Mouse (Mus musculus) liver, postnatal 0 days (tissue): ENCODE data around the gene Ppp1r15b. TPM values are rescaled to one million over a fixed set of nuclear protein-coding genes. Genes with fewer than 3 reads are reported as not detected.

ENCODE experiments used
- ATAC-seq: fragments of 200-750 bp; cut with Nextera tagmentation; 2 replicates; pipeline ENCODE4 v1.8.0; 2017; ENCODE audit warnings: mild to moderate bottlenecking, moderate library complexity
- DNase-seq: peaks from one replicate; pipeline ENCODE4 v3.0.0-alpha.2; 2016
- H3K27ac ChIP-seq: fragments of 300-500 bp; sonication (generic); 2 replicates; pipeline ENCODE4 v1.5.1; 2014; ENCODE audit warnings: antibody characterized with exemption, moderate library complexity, mild to moderate bottlenecking, low read depth
- H3K27me3 ChIP-seq: fragments of 300-500 bp; sonication (generic); 2 replicates; pipeline ENCODE4 v1.6.1; 2014; ENCODE audit warnings: low read length, control low read depth, mixed read lengths; ENCODE audit not compliant: insufficient read depth
- H3K36me3 ChIP-seq: fragments of 300-500 bp; sonication (generic); replicated peaks from 2 replicates; pipeline ENCODE4 v1.6.1; 2014; ENCODE audit warnings: mild to moderate bottlenecking, control low read depth, low read length, moderate library complexity, mixed read lengths; ENCODE audit not compliant: insufficient read depth
- H3K4me1 ChIP-seq: fragments of 300-500 bp; sonication (generic); 2 replicates; pipeline ENCODE4 v1.6.1; 2014; ENCODE audit warnings: antibody characterized with exemption, mild to moderate bottlenecking, control low read depth; ENCODE audit not compliant: insufficient read depth
- H3K4me2 ChIP-seq: fragments of 300-500 bp; sonication (generic); 2 replicates; pipeline ENCODE4 v1.6.1; 2014; ENCODE audit warnings: low read depth, mild to moderate bottlenecking, low read length, moderate library complexity, mixed read lengths
- H3K4me3 ChIP-seq: fragments of 300-500 bp; sonication (generic); 2 replicates; pipeline ENCODE4 v1.5.1; 2014; ENCODE audit warnings: low read depth, low read length
- H3K9ac ChIP-seq: fragments of 300-500 bp; sonication (generic); replicated peaks from 2 replicates; pipeline ENCODE4 v1.6.1; 2014; ENCODE audit warnings: mild to moderate bottlenecking, moderate library complexity
- H3K9me3 ChIP-seq: fragments of 300-500 bp; sonication (generic); 2 replicates; pipeline ENCODE4 v1.6.1; 2016; ENCODE audit warnings: mild to moderate bottlenecking, control low read depth, low read length, mixed read lengths
- CTCF ChIP-seq: sonication (generic); IDR thresholded peaks from 2 replicates; pipeline ENCODE4 v1.5.1; 2016; ENCODE audit warnings: antibody characterized with exemption, low read depth
- EP300 ChIP-seq: IDR thresholded peaks from 2 replicates; pipeline ENCODE4 v1.6.1; 2016; ENCODE audit warnings: antibody characterized with exemption, low read depth, mild to moderate bottlenecking
- WGBS: fragments of 180-500 bp; shearing (Covaris S2); extraction: QIAGEN DNeasy Blood & Tissue Kit; methylation state at CpG from one replicate; pipeline ENCODE4 v1.1.7; 2014; ENCODE audit not compliant: insufficient replicate concordance; 5-methylcytosine and 5-hydroxymethylcytosine counted together
- polyA plus RNA-seq: library from polyadenylated mRNA; unstranded; fragments of >200 nt; fragmentation: Nextera tagmentation; extraction: Ambion mirVana; gene quantifications from 2 replicates; pipeline ENCODE4 v1.2.1, GENCODE M21; 2015

The Ppp1r15b gene
- polyA plus RNA-seq = 24.3 and 27.0 TPM in 2 replicates

DNA sequence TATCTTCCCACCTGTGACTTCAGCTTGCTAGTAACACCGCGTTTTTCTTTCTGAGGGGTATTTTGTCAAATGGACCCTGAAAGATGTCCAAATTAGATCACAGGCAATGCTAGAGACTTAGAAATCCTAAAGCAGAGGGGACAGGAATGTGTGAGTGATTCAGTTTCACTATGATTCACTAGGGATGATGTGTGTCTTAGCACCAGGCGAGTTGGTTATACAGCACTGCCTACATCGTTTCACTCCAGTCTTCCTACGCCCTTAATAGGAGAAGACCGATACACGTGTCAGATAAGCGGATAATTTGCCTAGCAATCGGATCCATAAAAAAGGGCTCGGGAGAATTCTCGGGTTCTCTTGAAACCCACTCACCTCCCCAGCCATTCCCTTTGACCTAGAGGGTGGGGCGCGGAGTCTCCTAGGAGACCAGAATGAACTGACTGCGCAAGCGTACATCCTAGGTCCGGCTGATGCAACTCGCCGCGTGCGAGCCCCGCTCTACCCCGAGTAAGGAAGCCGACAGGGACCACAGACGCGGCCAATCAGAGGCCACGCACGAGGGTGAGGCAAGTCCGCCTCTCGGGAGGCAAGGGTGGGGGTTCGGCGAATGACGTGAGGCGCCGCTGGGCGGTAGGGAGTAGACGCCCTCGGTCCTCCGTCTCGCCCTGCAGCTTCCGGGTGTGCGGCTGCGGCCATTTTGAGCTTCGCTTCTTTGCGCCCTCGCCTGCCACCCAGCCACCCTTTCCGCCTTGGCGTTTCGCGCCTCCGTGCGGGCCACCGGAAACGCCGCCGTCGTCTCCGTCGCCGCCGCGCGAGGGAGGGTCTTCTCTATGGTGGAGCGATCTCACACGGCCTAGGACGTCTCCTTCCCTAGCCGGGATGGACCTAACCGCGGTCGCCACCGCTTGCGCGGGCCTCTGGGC lies at the start of gene Ppp1r15b:
Gene Ppp1r15b (plus strand): TSS at position 506 of the 923 bp plus-strand sequence.
- peak within 1 kb of the TSS; percentile 88 for H3K9ac ChIP-seq
- peak; percentile 96 for ATAC-seq
- peak; percentile 99 for DNase-seq
- H3K36me3 ChIP-seq = peaks cover 19% of the 10 kb centered on the region
- H3K9me3 ChIP-seq = no peaks in the 10 kb centered on the region
- peak within 1 kb of the TSS; percentile 98 for H3K27ac ChIP-seq
- peaks cover 17% of the 10 kb centered on the region for H3K4me1 ChIP-seq
- no peaks in the 10 kb centered on the region for H3K27me3 ChIP-seq
- H3K4me3 ChIP-seq = peak within 1 kb of the TSS; percentile 82
- TF ChIP-seq CTCF (peak; percentile 9), EP300 (peak; percentile 85)
- under 1% methylated on average over 59 of the region's 72 CpGs for WGBS
- H3K4me2 ChIP-seq = peak within 1 kb of the TSS; percentile 85

DNA sequence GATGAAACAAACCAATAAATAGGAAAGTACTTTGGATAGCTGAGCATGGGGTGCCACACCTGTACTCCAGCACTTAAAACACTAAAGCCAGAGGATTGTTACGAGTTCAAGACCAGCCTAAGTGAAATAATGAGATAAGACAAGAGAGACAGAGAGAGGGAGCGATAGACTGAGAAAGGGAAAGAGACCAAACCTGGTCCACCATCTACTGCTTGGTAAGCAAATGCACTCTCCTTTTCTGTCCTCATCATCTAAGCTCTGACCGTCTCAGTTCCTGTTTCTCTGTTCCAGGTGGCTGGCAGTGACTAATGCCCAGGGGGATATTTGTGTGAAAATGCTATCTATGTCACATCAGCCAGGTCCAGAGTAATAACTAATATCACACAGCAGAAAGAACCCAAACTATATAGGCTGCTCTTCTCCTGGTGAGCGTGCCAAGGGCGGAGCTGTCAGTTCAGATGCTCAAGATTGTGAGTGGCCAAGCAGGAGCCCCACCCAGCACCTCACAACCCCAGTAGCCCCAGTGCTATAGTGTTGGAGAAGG lies 47.9 kb upstream of the Ppp1r15b start:
- H3K9me3 ChIP-seq = no peaks in the 10 kb centered on the region
- WGBS = 61% methylated on average over 5 of the region's 5 CpGs
- peak overlapping the region; percentile 57; the same call in 1 of the 2 replicates for H3K4me2 ChIP-seq
- H3K27me3 ChIP-seq = no peaks in the 10 kb centered on the region
- H3K36me3 ChIP-seq = no peaks in the 10 kb centered on the region
- TF ChIP-seq EP300 = no peak
- TF ChIP-seq CTCF = no peak
- peak overlapping the region; percentile 87 for H3K27ac ChIP-seq
- no peak overlapping the region for H3K4me3 ChIP-seq
- ATAC-seq = peak; percentile 65
- no peak overlapping the region for H3K9ac ChIP-seq
- DNase-seq = peak; percentile 49
- peaks cover 22% of the 10 kb centered on the region for H3K4me1 ChIP-seq

DNA sequence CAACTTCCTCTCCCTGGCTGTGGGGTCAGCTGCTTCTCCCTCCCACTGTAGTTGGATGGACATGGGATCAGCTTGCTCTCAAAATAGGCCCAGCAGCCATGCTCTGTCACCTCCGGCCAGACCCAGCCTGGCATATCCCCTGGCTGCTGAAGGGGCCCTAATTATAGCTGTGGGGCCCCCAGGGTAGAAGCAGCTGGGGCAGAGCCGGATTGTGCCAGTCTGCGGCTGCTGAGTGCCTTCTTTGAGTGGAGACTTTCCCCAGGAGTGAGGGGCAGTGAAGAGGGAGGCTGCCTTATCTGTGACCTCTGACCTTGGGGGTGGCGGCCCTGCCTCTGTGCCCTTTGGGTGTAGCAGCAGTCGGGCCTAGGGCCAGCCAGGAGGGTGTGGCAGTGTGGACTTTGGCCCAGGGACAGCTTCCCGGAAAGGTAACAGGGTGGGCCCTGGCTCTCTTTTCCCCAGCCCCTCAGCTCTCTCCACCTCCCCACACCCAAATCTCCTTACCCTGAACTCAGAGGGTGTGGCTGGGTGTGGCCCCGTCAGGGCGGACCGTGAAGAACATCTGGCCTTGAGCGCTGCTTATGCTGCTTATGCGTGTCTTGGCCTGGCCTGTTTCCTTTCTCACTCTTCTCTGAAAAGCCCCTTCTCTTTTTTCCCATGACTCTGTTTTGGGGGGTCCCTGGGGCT lies 46.9 kb upstream of the Ppp1r15b start:
- H3K9ac ChIP-seq = peak overlapping the region; percentile 35
- ATAC-seq = peak; percentile 77
- peak overlapping the region; percentile 87 for H3K27ac ChIP-seq
- no peaks in the 10 kb centered on the region for H3K36me3 ChIP-seq
- peak; percentile 68 for DNase-seq
- 29% methylated on average over 11 of the region's 11 CpGs for WGBS
- no peak overlapping the region for H3K4me3 ChIP-seq
- peak overlapping the region; percentile 57 for H3K4me2 ChIP-seq
- H3K27me3 ChIP-seq = no peaks in the 10 kb centered on the region
- H3K4me1 ChIP-seq = peaks cover 22% of the 10 kb centered on the region
- TF ChIP-seq CTCF (no peak), EP300 (no peak)
- no peaks in the 10 kb centered on the region for H3K9me3 ChIP-seq

GRCm38 (mm10) chr1:133084708-133085416 lies 46.1 kb upstream of the Ppp1r15b start:
- peak overlapping the region; percentile 57 for H3K4me2 ChIP-seq
- ATAC-seq (0 out of 2 replicates have a peak, but pooled peaks have one; percentile 4), DNase-seq (peak; percentile 50)
- no peaks in the 10 kb centered on the region for H3K27me3 ChIP-seq
- WGBS = 60% methylated on average over 14 of the region's 14 CpGs
- H3K9me3 ChIP-seq = no peaks in the 10 kb centered on the region
- peak overlapping the region; percentile 87 for H3K27ac ChIP-seq
- peaks cover 22% of the 10 kb centered on the region for H3K4me1 ChIP-seq
- H3K36me3 ChIP-seq = no peaks in the 10 kb centered on the region
- TF ChIP-seq CTCF (no peak), EP300 (no peak)
- H3K4me3 ChIP-seq = no peak overlapping the region
- peak overlapping the region; percentile 35 for H3K9ac ChIP-seq

DNA sequence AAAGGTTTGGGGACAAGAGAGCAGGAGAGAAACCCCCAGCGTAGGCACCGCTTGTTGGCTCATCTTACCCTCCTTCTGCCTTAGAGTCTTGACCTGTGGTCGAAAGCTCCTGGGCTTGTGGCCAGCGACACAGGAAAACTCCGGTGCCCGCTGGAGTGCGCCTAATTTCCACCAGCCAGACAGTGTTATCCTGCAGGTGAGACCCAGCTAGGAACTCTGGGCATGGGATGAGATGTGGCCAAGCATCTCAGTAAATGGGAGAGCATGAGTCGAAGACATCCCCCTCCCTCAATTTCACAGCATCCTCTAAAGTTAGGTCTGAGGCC lies 45.6 kb upstream of the Ppp1r15b start:
- 87% methylated on average over 8 of the region's 8 CpGs for WGBS
- no peak for ATAC-seq

More for the DNA sequence above, 45.6 kb upstream of the Ppp1r15b start:
- H3K9me3 ChIP-seq = no peaks in the 10 kb centered on the region
- no peaks in the 10 kb centered on the region for H3K27me3 ChIP-seq
- no peaks in the 10 kb centered on the region for H3K36me3 ChIP-seq
- H3K4me3 ChIP-seq = no peak overlapping the region
- peak overlapping the region; percentile 87 for H3K27ac ChIP-seq
- peaks cover 22% of the 10 kb centered on the region for H3K4me1 ChIP-seq
- TF ChIP-seq EP300 (no peak), CTCF (no peak)
- H3K9ac ChIP-seq = no peak overlapping the region
- DNase-seq = no peak
- H3K4me2 ChIP-seq = no peak overlapping the region
